Mouse (Mus musculus): ENCODE data around the gene 5330417H12Rik. TPM values are rescaled to one million over a fixed set of nuclear protein-coding genes. Genes with fewer than 3 reads are reported as not detected.

The 5330417H12Rik gene
- total RNA-seq, 2 experiments from 2014 or later, result not detected

Other genes with a start within 250 kb of the 5330417H12Rik start
- gene Olfml1, start 57.7 kb downstream of the 5330417H12Rik start, total RNA-seq (2021), result 10 to 100 TPM in 1 of 2 experiments, 1 to 10 TPM in 1; 9.2 to 10.3 TPM
- gene Ppfibp2, start 30.0 kb downstream of the 5330417H12Rik start, total RNA-seq (2021), result 1 to 10 TPM; 4.3 to 5.9 TPM
- not detected for gene Cyb5r2, start 132.9 kb upstream of the 5330417H12Rik start, total RNA-seq (2021)
- gene Ovch2, start 176.0 kb upstream of the 5330417H12Rik start, total RNA-seq (2021), result not detected
- gene Olfr467, start 187.1 kb upstream of the 5330417H12Rik start, total RNA-seq (2021), result not detected
- gene Olfr469, start 200.4 kb upstream of the 5330417H12Rik start, total RNA-seq (2021), result not detected
- gene Olfr470, start 222.3 kb upstream of the 5330417H12Rik start, total RNA-seq (2021), result not detected

Measured in layer of hippocampus, postnatal 14 days (tissue).